Mouse (Mus musculus) hindbrain, embryonic 11.5 days (tissue): ENCODE measurements around the gene Srsf5. TPM values are rescaled to one million over a fixed set of nuclear protein-coding genes. Genes with fewer than 3 reads are reported as not detected.

Experiments used
- ATAC-seq: fragments of 200-750 bp; cut with Nextera tagmentation; 2 replicates; pipeline ENCODE4 v1.8.0; 2017; ENCODE audit warnings: mild to moderate bottlenecking, moderate TSS enrichment, moderate library complexity; ENCODE audit not compliant: low FRiP score
- DNase-seq: peaks from one replicate; pipeline ENCODE4 v3.0.0-alpha.2; 2015; ENCODE audit warnings: low spot score
- H3K27ac ChIP-seq: fragments of 300-500 bp; sonication (generic); 2 replicates; pipeline ENCODE4 v1.5.1; 2014; ENCODE audit warnings: mild to moderate bottlenecking, low read depth, low read length
- H3K27me3 ChIP-seq: fragments of 300-500 bp; sonication (generic); 2 replicates; pipeline ENCODE4 v1.6.1; 2014; ENCODE audit warnings: mild to moderate bottlenecking, low read length, moderate library complexity, mixed read lengths; ENCODE audit not compliant: control insufficient read depth, insufficient read depth
- H3K36me3 ChIP-seq: fragments of 300-500 bp; sonication (generic); 2 replicates; pipeline ENCODE4 v1.6.1; 2014; ENCODE audit warnings: mild to moderate bottlenecking, low read length, moderate library complexity, mixed read lengths; ENCODE audit not compliant: control insufficient read depth, insufficient read depth
- H3K4me1 ChIP-seq: fragments of 300-500 bp; sonication (generic); replicated peaks from 2 replicates; pipeline ENCODE4 v1.6.1; 2014; ENCODE audit warnings: low read length, mixed read lengths; ENCODE audit not compliant: control insufficient read depth, insufficient read depth
- H3K4me2 ChIP-seq: fragments of 300-500 bp; sonication (generic); replicated peaks from 2 replicates; pipeline ENCODE4 v1.6.1; 2014; ENCODE audit warnings: mild to moderate bottlenecking, low read depth, low read length
- H3K4me3 ChIP-seq: fragments of 300-500 bp; sonication (generic); 2 replicates; pipeline ENCODE4 v1.5.1; 2014; ENCODE audit warnings: low read depth, low read length
- H3K9ac ChIP-seq: fragments of 300-500 bp; sonication (generic); 2 replicates; pipeline ENCODE4 v1.6.1; 2014; ENCODE audit warnings: low read depth, low read length
- H3K9me3 ChIP-seq: fragments of 300-500 bp; sonication (generic); 2 replicates; pipeline ENCODE4 v1.6.1; 2016; ENCODE audit warnings: low read length; ENCODE audit not compliant: control insufficient read depth
- WGBS: fragments of 180-500 bp; shearing (Covaris S2); extraction: QIAGEN DNeasy Blood & Tissue Kit; methylation state at CpG from one replicate; pipeline ENCODE4 v1.1.7; 2014; 5-methylcytosine and 5-hydroxymethylcytosine counted together
- polyA plus RNA-seq: library from polyadenylated mRNA; unstranded; fragments of >200 nt; fragmentation: Nextera tagmentation; extraction: Ambion mirVana; gene quantifications from 2 replicates; pipeline ENCODE4 v1.2.1, GENCODE M21; 2014

Gene Srsf5
- polyA plus RNA-seq, 1 experiment from 2014 or later, result 291 TPM

DNA sequence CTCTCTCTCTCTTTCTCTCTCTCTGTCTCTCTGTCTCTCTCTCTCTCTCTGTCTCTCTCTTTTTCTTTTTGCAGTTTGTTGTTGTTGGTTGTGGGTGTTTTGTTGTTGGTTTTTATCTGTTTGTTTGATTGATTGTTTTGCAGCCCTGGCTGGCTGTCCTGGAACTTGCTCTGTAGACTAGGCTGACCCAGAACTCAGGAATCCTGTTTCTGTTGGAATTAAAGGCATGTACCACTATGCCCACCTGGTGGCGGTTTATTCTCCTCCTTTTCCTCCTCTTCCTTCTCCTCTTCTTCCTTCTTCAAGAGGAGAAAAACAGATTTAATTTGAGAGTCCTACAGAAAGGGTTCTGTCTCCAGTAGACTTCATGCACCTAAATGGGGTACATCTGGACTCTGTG, 17.8 kb upstream of the Srsf5 start:
- H3K4me3 ChIP-seq, result no peak overlapping the region
- no peaks in the 10 kb centered on the region for H3K36me3 ChIP-seq
- no peaks in the 10 kb centered on the region for H3K4me1 ChIP-seq
- no peak for DNase-seq
- H3K27me3 ChIP-seq, result no peaks in the 10 kb centered on the region
- 67% methylated on average over 1 of the region's 1 CpGs for whole genome bisulfite sequencing
- H3K9me3 ChIP-seq, result no peaks in the 10 kb centered on the region
- H3K4me2 ChIP-seq, result no peak overlapping the region
- H3K27ac ChIP-seq, result no peak overlapping the region
- no peak overlapping the region for H3K9ac ChIP-seq
- no peak for ATAC-seq

DNA sequence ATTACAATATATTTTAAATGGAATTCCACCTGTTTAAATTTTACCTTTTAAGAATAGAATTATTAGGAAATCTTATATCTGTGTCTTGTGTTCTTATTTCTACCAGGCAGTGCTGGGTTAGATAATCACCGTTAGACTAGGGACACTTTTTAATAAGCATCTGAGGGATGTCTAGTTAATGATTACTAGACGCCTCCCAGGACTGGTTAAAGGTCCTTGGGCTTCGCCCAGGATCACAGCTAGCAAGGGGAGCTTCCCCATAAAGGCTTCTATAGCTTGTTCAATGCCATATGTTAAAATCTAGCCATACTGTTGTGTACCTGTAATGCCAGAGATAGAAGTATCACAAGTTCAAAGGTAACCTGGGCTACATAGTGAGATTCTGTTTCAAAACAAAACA, 16.4 kb upstream of the Srsf5 start:
- Histone ChIP-seq H3K4me1 (no peaks in the 10 kb centered on the region), H3K9me3 (no peaks in the 10 kb centered on the region), H3K36me3 (no peaks in the 10 kb centered on the region), H3K9ac (no peak overlapping the region), H3K4me3 (no peak overlapping the region), H3K4me2 (no peak overlapping the region), H3K27ac (no peak overlapping the region), H3K27me3 (no peaks in the 10 kb centered on the region)
- DNase-seq, result no peak
- ATAC-seq, result no peak
- 81% methylated on average over 3 of the region's 3 CpGs for WGBS

DNA sequence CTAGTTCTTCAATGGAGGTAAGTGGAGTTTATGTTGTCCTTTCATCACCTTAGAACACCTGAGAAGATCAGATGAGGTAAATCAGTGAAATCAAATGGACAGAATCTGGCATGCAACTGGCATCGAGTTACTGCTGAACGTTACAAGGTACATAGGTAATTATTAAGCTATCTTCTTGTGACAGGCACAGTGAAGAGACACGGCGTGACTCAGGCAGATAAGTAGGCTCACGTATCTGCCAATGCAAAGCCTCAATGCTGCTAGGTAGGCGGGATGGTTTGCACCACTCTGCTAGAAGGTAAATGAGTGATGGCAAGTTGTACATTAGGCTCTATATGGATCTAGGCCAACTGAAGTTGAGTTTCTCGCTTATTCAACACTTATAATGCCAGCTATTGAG, 15.2 kb upstream of the Srsf5 start:
- DNase-seq, result no peak
- H3K27me3 ChIP-seq, result no peaks in the 10 kb centered on the region
- H3K36me3 ChIP-seq, result no peaks in the 10 kb centered on the region
- ATAC-seq, result no peak
- H3K4me2 ChIP-seq, result no peak overlapping the region
- no peak overlapping the region for H3K4me3 ChIP-seq
- no peak overlapping the region for H3K27ac ChIP-seq
- WGBS, result 91% methylated on average over 7 of the region's 7 CpGs
- H3K4me1 ChIP-seq, result no peaks in the 10 kb centered on the region
- no peaks in the 10 kb centered on the region for H3K9me3 ChIP-seq
- H3K9ac ChIP-seq, result no peak overlapping the region

DNA sequence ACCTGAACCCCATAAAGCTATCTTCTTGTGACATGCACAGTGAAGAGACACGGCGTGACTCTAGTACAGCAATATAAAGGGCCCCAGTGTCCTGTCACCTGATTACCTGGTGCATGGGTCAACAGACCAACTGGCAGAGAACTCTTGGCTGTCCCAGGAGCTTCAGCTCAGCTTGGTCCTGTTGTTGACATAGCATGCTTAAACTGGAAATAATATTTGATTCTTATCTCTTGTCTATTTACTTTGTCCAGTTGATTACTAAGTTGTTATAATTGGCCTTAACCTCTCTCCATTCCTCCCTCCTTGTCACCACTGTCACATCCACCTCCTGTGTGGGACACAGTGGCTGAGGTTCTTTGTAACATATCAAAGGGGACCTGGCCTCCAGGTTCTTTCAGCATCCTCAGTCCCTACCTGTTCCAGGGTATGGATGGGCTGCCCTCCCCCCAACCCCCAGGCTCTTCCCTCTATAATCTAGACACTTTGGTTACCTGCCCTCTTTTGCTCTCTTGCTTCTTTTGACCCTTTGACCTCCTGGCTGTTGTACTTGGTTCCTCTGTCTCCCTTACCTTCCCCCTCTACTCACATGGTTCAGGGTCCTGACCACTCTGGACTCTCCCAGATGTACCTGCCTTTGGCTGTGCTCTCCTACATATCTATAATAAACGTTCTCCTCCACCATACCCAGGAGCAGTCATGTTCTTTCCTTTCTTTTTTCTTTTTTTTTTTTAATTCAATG, 13.7 kb upstream of the Srsf5 start:
- H3K9ac ChIP-seq, result no peak overlapping the region
- DNase-seq, result no peak

DNA sequence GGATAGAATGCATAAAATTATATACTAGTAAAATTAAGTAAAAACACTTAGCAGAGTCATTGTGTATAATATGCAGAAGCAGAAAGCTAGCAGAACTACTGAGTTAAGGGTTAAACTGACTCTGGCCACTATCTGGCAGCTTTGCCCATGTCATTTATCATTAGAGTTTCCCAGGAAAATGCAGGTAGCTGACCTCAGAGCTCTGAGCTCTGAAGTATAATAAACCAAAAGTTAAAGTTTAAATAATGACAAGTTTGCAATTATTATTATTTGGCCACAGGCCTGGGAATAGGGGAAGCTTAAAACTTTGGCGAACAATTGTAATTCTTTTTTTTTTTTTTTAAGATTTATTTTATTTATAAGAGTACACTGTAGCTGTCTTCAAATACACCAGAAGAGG, 12.4 kb upstream of the Srsf5 start:
- DNase-seq, result no peak
- Histone ChIP-seq H3K9ac (no peak overlapping the region), H3K27ac (no peak overlapping the region), H3K27me3 (no peaks in the 10 kb centered on the region), H3K9me3 (no peaks in the 10 kb centered on the region), H3K4me2 (no peak overlapping the region), H3K36me3 (no peaks in the 10 kb centered on the region), H3K4me1 (no peaks in the 10 kb centered on the region), H3K4me3 (no peak overlapping the region)
- no peak for ATAC-seq
- WGBS, result 90% methylated on average over 1 of the region's 1 CpGs

More for the DNA sequence above, 13.7 kb upstream of the Srsf5 start:
- Histone ChIP-seq H3K4me2 (no peak overlapping the region), H3K27ac (no peak overlapping the region), H3K4me3 (no peak overlapping the region), H3K27me3 (no peaks in the 10 kb centered on the region), H3K36me3 (no peaks in the 10 kb centered on the region), H3K4me1 (no peaks in the 10 kb centered on the region), H3K9me3 (no peaks in the 10 kb centered on the region)
- no peak for ATAC-seq
- 87% methylated on average over 3 of the region's 3 CpGs for WGBS

DNA sequence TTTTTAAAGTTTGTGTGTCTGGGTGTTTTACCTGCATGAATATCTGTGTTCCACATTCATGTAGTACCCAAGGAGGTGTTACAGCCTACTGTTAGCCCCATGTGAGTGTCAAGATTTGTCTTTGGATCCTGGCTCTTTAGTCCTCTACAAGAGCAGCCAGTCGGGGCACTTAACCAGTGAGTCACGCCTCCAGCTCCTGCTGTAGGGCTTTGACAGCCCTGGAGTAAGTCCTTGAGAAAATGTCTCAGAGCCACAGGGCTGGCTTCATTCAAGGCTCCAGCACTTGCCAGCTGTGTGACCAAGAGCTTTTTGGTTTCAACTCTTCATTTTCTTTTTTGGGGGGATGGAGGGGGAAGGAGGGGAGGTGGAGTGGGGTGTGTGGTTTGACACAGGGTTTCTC, 8.6 kb upstream of the Srsf5 start:
- DNase-seq (no peak), ATAC-seq (no peak)
- Histone ChIP-seq H3K4me3 (no peak overlapping the region), H3K27me3 (no peaks in the 10 kb centered on the region), H3K9ac (no peak overlapping the region), H3K36me3 (no peaks in the 10 kb centered on the region), H3K9me3 (no peaks in the 10 kb centered on the region), H3K27ac (no peak overlapping the region), H3K4me1 (no peaks in the 10 kb centered on the region), H3K4me2 (no peak overlapping the region)
- WGBS, result 79% methylated on average over 2 of the region's 2 CpGs

DNA sequence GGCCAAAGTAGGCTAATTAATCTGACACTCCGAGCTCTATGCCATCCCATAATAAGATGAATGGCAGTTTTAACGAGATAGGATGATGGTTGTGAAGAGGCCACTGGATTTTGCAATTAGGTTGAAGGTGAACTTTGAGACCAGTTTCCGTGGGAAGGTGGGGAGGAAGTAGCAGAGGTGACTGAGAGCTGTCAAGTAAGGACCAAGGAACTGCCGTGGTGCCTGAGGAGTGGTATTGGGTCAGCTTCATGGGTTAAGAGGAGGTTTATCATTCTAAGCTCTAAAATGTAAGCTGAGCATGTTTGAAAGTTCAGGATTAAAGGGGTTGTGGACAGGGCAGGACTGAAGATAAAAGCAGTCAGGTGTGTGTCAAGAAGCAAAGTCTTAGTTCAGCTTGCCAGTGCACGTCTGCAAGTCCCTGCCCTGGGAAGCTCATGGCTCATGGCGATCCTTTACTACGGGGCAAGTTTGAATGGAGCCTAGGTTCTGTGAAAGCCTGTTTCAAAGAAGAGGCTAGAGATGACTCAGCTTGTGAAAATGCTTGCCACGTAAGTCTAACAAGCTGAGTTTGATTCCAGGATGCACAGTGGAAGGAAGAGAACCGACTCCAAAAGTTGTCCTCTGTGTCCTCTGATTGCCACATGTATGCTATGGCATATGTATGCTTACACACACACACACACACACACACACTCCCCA, 7.8 kb upstream of the Srsf5 start:
- Histone ChIP-seq H3K4me2 (no peak overlapping the region), H3K4me1 (no peaks in the 10 kb centered on the region), H3K27me3 (no peaks in the 10 kb centered on the region), H3K27ac (no peak overlapping the region), H3K9ac (no peak overlapping the region), H3K36me3 (no peaks in the 10 kb centered on the region), H3K9me3 (no peaks in the 10 kb centered on the region), H3K4me3 (no peak overlapping the region)
- WGBS, result 83% methylated on average over 9 of the region's 9 CpGs
- DNase-seq (no peak), ATAC-seq (no peak)

DNA sequence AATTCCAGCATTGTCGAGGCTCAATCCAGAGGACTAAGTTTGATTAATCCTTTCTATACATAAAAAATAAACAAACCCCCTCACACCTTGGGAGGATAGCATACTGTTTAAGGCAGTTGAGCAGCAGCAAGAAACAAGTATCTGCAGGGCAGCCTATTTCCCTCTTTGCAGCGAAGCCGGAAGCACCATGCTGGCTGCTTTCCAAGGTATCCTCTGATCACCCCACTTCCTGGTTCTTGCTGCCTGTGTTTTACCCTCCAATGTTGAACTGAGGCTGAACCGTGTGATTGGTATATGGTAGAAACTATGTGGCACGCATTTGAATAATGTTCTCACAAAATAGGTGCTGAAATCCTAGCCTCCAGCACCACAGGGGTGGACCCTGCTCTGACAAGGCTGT, 6.7 kb upstream of the Srsf5 start:
- Histone ChIP-seq H3K27me3 (no peaks in the 10 kb centered on the region), H3K36me3 (no peaks in the 10 kb centered on the region), H3K4me3 (no peak overlapping the region), H3K4me1 (no peaks in the 10 kb centered on the region), H3K9ac (no peak overlapping the region), H3K4me2 (no peak overlapping the region), H3K9me3 (no peaks in the 10 kb centered on the region), H3K27ac (no peak overlapping the region)
- ATAC-seq (no peak), DNase-seq (no peak)
- 65% methylated on average over 5 of the region's 5 CpGs for WGBS

DNA sequence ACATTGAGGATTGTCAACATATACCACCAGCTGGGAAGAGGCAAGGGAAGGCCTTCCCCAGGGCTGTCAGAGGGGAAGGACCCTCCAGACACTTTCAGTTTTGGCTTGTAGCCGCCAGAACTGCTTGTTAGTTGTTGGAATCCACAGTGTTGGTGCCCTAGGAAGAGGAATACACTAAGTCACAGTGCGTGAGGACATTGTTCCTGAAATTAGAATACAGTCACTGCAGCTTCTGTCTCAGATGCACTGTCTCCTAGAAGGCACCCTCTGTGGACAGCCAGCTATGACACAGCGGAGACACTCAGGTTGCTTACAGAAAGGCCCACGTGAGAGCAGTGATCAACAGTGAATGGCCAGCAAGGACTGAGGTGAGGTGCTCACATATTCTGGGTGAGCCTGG, 6.1 kb upstream of the Srsf5 start:
- H3K9me3 ChIP-seq, result no peaks in the 10 kb centered on the region
- no peaks in the 10 kb centered on the region for H3K27me3 ChIP-seq

More for the DNA sequence above, 6.1 kb upstream of the Srsf5 start:
- H3K4me2 ChIP-seq, result no peak overlapping the region
- no peaks in the 10 kb centered on the region for H3K36me3 ChIP-seq
- H3K27ac ChIP-seq, result no peak overlapping the region
- H3K4me1 ChIP-seq, result no peaks in the 10 kb centered on the region
- DNase-seq (no peak), ATAC-seq (no peak)
- WGBS, result 82% methylated on average over 4 of the region's 4 CpGs
- no peak overlapping the region for H3K4me3 ChIP-seq
- no peak overlapping the region for H3K9ac ChIP-seq
